Mouse (Mus musculus) MEL (cell line): ENCODE measurements around the gene Naif1.

ENCODE experiments used
- CTCF ChIP-seq, 3 experiments: IDR thresholded peaks in 2 of 3; conservative IDR thresholded peaks in 1 of 3; 2 replicates each; pipeline ENCODE4 v1.5.1; 2011 to 2012; ENCODE audit warnings: low read length in 3 of 3, low read depth in 2 of 3, mild to moderate bottlenecking in 2 of 3, improper control_type of control experiment in 1 of 3, inconsistent platforms in 1 of 3, mixed read lengths in 1 of 3, moderate library complexity in 1 of 3; ENCODE audit not compliant: control insufficient read depth in 1 of 3, insufficient read depth in 1 of 3, poor library complexity in 1 of 3, severe bottlenecking in 1 of 3
- ELF1 ChIP-seq: IDR thresholded peaks from 2 replicates; pipeline ENCODE4 v1.6.1; 2014; ENCODE audit warnings: low read depth, mild to moderate bottlenecking, inconsistent platforms, low read length, improper control_type of control experiment, moderate library complexity
- POLR2A ChIP-seq, 2 experiments: IDR thresholded peaks; 2 replicates each; pipeline ENCODE4 v1.6.1; 2011 to 2012; ENCODE audit warnings: low read length in 2 of 2, mild to moderate bottlenecking in 2 of 2, control low read depth in 1 of 2, improper control_type of control experiment in 1 of 2, low read depth in 1 of 2, moderate library complexity in 1 of 2; ENCODE audit not compliant: control insufficient read depth in 1 of 2, insufficient read depth in 1 of 2, poor library complexity in 1 of 2
- SIN3A ChIP-seq: IDR thresholded peaks from 2 replicates; pipeline ENCODE4 v1.6.1; 2012; ENCODE audit warnings: low read length, improper control_type of control experiment, inconsistent platforms
- USF1 ChIP-seq: IDR thresholded peaks from 2 replicates; pipeline ENCODE4 v1.6.1; 2014; ENCODE audit warnings: low read depth, mild to moderate bottlenecking, inconsistent platforms, low read length, improper control_type of control experiment, moderate library complexity

- TF ChIP-seq CTCF (IDR thresholded peaks at IDR 0.05 in 2 of 3, conservative IDR thresholded peaks at IDR 0.05 in 1 of 3; ENCODE audit: control insufficient read depth in 1 of 3, insufficient read depth in 1 of 3, low read depth in 2 of 3, low read length in 3 of 3, poor library complexity in 1 of 3, severe bottlenecking in 1 of 3) (no peak), ELF1 (peak; percentile 70), POLR2A (IDR thresholded peaks at IDR 0.05; ENCODE audit: control insufficient read depth in 1 of 2, insufficient read depth in 1 of 2, low read depth in 1 of 2, low read length in 2 of 2, poor library complexity in 1 of 2) (peak in 1 of 2 experiments; percentile 83; a peak in 2 of 4 replicates), USF1 (peak; percentile 46), SIN3A (peak; percentile 95)
Observed at GRCm38 (mm10) chr2:32495185-32495726, 45.0 kb downstream of the Naif1 start.
